Mouse (Mus musculus): Measurements from ENCODE around the gene Bicdl1.
A peak's percentile ranks its signal among the peaks of the same experiment; 100 is the strongest.

Bicdl1 gene

GRCm38 (mm10) chr5:115666366-115667065, 64.9 kb downstream of the Bicdl1 start:
- peak; percentile 97 for DNase-seq

- no peak for DNase-seq
These were observed 68.8 kb downstream of the Bicdl1 start for GRCm38 (mm10) chr5:115662658-115663057.

DNA sequence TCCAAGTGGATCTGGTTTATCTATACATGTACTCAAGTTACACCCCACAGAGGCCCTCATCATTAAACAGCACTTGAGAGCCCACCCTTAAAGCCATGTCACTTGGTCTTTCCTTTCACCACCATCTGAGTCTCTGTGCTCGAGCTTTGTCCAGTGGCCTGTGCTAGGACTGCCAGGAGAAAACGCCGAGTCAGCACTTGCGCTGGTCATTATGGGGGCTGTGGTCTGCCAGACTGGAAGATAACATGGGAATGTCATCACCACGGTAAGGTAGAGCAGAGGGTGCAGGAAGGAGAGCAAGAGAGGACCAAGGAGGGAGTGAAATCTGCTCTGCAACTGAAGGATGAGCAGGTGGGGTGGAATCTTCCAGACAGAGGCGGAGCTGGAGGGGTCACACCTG, 73.1 kb downstream of the Bicdl1 start:
- no peak for DNase-seq

DNA sequence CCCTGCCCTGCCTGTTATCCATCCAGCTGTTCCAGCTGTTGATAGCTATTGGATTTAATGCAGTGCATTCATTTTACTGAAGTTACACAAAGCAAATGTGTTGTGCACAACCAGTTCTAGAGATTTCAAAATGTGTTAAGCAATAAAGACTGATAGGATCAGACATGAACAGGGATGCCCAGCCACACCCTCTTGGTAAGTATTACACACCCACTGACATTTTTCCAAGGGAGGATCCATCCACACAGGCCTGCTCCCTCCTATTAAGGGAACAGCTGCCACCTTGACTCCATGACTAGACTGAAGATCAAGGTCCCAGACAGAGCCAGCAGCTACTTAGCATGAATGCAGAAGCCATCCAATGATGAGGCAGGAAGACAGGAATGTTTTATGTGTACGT, 74.2 kb downstream of the Bicdl1 start:
- no peak for DNase-seq

- DNase-seq = no peak
These were observed 74.7 kb downstream of the Bicdl1 start for GRCm38 (mm10) chr5:115656677-115657076.

GRCm38 (mm10) chr5:115653776-115654175, 77.6 kb downstream of the Bicdl1 start:
- DNase-seq = no peak

- peak; percentile 100 for DNase-seq
These were observed 78.5 kb downstream of the Bicdl1 start for GRCm38 (mm10) chr5:115652681-115653575.

- DNase-seq = no peak
These were observed 79.6 kb downstream of the Bicdl1 start for GRCm38 (mm10) chr5:115651821-115652220.

- DNase-seq = no peak
These were observed 80.5 kb downstream of the Bicdl1 start for GRCm38 (mm10) chr5:115650885-115651284.

- DNase-seq = no peak
These were observed 81.7 kb downstream of the Bicdl1 start for GRCm38 (mm10) chr5:115649699-115650098.

DNA sequence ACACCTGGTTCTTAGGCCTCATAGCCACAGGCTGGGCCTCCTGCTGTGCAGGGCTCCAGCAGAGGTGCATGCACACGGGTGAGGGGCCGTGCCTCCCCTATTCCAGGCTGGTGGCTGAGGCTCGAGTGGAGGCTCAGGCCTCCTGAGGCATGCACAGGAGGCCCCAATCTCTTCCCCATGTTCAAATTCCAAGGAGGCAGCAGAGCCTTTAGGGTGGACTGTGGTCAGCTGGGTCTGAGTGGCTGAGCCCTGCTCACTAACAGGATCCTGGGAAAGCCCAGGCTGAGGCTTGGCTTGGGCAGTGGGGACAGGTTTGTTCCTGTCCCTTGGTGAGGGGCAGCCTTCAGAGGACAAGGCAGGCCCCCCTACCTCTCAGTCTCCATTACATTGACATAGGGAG, 82.5 kb downstream of the Bicdl1 start:
- no peak for DNase-seq

DNA sequence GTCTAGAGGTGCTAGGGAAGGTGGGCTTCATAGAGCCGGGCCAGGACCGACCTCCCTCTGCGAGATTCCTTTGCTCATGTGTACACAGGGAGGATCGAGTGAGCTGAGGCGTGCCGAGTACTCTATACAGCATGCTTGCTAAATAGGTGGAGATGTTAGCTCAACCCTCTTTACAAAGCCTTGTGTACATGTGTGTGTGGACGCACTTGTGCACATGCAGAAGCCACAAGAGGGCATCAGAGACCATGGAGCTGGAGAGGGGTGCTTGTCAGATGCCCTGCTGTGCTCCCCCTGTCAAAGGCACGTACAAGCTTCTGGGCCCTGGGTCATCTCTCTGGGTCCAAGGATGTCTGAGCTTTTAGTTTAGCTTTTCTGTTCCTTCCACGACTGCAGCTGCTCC, 87.2 kb downstream of the Bicdl1 start:
- no peak for DNase-seq

- no peak for DNase-seq
These were observed 95.9 kb downstream of the Bicdl1 start for GRCm38 (mm10) chr5:115635536-115635935.

DNA sequence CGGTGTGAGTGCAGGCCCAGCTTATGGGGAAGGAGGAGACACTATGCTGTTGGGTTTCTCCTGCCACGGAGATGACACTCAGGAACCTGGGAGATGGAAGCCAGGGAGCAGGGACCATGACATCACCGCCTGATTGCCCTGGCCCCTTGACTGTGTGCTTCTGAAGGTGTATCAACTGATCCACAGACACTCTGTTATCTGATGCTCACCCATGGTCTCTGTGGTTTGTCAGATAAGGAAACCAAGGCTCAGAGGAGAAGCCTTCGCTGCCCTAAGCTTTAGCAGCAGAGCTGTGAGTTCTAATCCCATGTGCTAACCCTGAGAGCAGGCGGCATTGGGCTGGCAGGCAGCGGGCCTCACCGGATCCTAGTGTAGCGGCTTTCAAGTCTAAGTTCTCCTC, 97.4 kb downstream of the Bicdl1 start:
- no peak for DNase-seq

DNA sequence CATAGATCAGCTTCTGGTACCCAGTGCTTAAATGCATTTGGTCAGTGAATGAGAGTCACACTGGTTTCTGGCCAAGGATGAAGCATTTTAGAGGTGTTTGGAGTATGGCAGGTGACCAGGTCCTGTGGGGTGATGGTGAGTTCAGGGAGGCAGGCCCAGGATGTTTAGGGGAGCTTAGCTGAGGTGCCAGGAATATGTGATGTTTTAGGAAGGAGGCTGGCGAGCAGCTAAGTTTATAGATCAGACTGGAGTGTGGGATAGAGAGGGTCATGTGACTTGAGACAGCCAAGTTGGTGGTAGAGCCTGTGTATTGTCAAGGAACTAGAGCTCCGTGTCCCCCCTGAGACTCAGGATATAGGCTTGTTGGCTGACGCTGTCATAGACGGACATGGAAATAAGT, 98.4 kb downstream of the Bicdl1 start:
- DNase-seq = no peak

DNA sequence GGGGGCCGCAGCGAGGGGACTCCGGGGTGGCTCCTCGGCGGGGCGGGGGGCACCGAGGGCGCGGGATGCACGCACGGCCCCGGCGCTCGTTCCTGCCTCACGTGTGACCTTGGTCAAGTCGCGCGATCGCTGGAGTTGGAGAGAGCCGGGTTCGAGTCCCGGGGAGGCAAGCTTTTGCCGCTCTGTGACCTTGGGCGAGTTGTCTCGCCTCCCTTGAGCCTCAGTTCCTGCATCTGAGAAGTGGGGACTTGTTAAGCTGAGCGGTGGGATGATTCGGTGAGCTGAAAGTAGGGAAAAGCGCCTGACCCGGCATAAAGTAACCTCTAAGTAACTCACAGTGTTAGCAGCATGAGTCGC, 99.1 kb downstream of the Bicdl1 start:
- DNase-seq = peak; percentile 49

GRCm38 (mm10) chr5:115631505-115632357, 99.7 kb downstream of the Bicdl1 start, which contains the start of gene Rab35:
Gene Rab35, plus strand, starts transcription at chr5:115631908.
- peak; percentile 94 for DNase-seq

- DNase-seq = no peak
These were observed 101.1 kb downstream of the Bicdl1 start for GRCm38 (mm10) chr5:115630291-115630690.

DNA sequence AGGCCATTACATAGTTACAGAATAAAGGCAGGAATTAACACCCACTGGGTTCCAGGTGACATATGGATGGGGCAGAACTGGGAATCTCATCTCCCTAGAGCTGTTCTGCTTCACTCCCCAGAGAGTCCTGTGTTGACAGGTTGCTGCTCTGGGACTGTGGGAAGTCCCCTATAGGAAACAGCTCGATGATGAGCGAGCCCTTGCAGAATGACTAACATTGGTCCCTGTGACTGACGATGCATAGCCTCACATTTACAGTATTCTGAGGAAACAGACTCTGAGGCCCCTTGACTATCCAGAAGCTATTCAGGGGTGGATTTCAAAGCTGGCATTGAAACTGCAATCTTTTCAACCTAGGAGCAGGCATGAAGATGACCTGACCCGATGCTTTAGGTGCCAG, 101.7 kb downstream of the Bicdl1 start:
- no peak for DNase-seq

GRCm38 (mm10) chr5:115628083-115628482, 103.3 kb downstream of the Bicdl1 start:
- DNase-seq = no peak

DNA sequence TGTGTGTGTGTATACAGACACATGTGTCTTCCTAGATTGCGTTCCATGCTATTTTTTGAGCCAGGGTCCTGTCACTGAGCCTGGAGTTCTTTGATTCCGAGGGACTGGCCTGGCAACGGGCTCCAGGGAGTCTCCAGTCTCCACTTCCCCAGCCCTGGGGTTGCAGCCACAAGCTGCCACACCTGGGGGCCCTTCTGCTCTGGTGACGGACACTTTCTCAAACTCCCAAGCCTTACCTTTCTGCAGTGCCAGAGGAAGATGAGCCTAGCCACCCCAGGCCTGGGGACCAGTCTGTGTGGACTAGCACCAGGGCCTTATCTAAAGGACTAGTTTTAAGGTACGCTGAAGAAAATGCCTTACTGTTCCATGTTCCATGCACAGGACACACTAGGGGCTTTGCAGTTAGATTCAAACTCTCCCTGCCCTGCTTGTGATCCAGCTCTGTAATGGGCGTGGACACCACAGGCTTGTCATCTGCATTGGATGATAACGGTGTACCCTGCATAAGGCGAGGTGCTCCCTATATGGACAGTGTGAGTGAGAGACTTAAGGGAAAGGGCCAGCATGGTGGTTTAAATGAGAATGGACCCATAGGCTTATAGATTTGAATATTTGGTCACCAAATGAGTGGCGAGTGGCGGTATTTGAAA, 105.1 kb downstream of the Bicdl1 start:
- DNase-seq = no peak

- DNase-seq = no peak
These were observed 107.6 kb downstream of the Bicdl1 start for GRCm38 (mm10) chr5:115623694-115624440.
